Mouse (Mus musculus): ENCODE measurements at regions not wholly inside any gene's neighbourhood (a gene's known extent, or its start where the extent isn't known, plus 50 kb on each side); places are given as distances from the start of the nearest gene placed in this dataset.

DNA sequence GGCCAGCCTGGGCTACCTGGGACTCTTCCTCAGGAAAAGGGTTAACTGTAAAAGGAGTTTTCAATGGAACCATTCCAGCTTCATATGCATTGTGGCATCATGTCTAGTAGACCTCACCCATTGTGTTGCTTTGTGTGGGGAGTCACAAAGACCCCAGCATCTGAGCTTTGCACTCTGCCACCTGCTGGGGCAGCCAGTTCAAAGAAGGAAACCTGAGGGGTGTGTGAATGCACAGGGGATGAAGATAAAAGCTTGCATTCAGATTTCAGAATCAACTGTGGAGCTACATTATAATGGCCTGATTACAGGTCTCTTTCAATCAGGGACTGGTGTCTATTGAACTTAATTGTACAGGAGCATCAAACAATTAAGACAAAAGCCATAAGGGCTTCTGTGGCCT lies 215.4 kb upstream of the Runx1 start:
- TF ChIP-seq CTCF (IDR thresholded peaks at IDR 0.05) (no peak), EP300 (IDR thresholded peaks at IDR 0.05) (no peak)

All from lung, postnatal 0 days (tissue).